Mouse (Mus musculus): ENCODE measurements at regions not wholly inside any gene's neighbourhood (a gene's known extent, or its start where the extent isn't known, plus 50 kb on each side); places are given as distances from the start of the nearest gene placed in this dataset.

- no peak for TF ChIP-seq CTCF (IDR thresholded peaks at IDR 0.05; ENCODE audit: insufficient read depth, low read length)
- TF ChIP-seq POLR2A (IDR thresholded peaks at IDR 0.05; ENCODE audit: borderline replicate concordance, extremely low read depth, low read depth, low read length), result no peak
Observed at GRCm38 (mm10) chr8:33980999-33981398, 130.5 kb downstream of the Gm10131 start.

Data from lung, adult 2 months (tissue).